ENCODE assay signal across 8 mouse cellular contexts in the genomic region with DNA sequence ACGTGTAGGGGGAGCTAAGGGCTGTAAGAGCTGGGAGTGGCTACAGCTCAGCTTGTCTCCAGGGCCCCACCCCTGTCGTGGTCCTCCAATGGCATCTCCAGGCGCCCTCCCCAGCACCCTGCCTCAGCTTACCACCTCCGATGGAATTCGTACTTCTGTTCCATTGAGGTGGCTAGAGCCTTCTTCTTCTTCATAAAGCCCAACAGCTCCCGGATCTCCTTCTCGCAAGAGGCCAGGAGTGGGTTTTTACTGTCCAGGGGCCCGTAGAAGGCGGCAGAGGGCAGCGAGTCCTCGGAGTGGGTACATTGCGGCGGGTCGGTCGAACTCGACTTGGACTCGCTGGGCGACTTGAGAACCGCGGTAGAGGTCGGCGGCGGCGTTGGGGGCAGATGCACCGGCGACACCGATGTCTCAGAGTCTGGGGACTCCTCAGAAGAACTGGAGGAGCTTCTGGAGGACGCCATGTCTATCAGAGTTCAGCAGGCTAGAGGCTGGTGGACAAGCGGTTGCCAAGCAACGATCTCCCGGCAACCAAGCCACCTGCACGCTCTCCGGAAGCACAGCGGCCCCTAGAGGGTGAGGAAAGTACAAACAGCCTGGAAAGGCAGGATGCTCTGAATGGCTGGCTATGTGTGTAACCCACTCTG. TPM values are rescaled to one million over a fixed set of nuclear protein-coding genes. Genes with fewer than 3 reads are reported as not detected.
DNase-seq lines count a peak whose midpoint lies in the region; ATAC-seq and TF ChIP-seq lines count a peak whose summit lies in the region.

Gene Cfap54, minus strand, starts transcription at position 486 of the 647 bp plus-strand sequence.

- peak within 1 kb of the TSS; percentile 46 to 64 (median 60) for H3K4me3 ChIP-seq in CH12.LX (replicated peaks in 1 of 3; ENCODE audit: low read depth in 2 of 3, low read length in 2 of 3, poor library complexity in 1 of 3)
- H3K4me3 ChIP-seq in forebrain, embryonic 12.5 days (replicated peaks) = peak within 1 kb of the TSS; percentile 60
- peak within 1 kb of the TSS; percentile 49 for H3K4me3 ChIP-seq in heart, postnatal 0 days (ENCODE audit: low read depth, low read length)
- H3K4me3 ChIP-seq in liver, embryonic 14.5 days (ENCODE audit: insufficient read depth in 1 of 2, low read depth in 2 of 2, low read length in 2 of 2) = peak within 1 kb of the TSS; percentile 62 to 65
- H3K4me3 ChIP-seq in neural tube, embryonic 11.5 days (ENCODE audit: low read depth, low read length) = peak within 1 kb of the TSS; percentile 42
- H3K4me3 ChIP-seq in stomach, embryonic 16.5 days (replicated peaks; ENCODE audit: low read length) = peak within 1 kb of the TSS; percentile 54

- dilution Hi-C loops in CH12.LX (cut with MboI; ENCODE audit: extremely low pct_ligation_motif_present, extremely low pct_unique_long_range_greater_than_20kb, low sequenced_read_pairs) = no loop called here

- peaks cover 6 to 19% of the 10 kb centered on the region in 2 experiments; a peak in 3 of 4 replicates for H3K4me1 ChIP-seq in CH12.LX (ENCODE audit: control insufficient read depth in 1 of 2, insufficient read depth in 2 of 2)
- peaks cover 23% of the 10 kb centered on the region for H3K4me1 ChIP-seq in forebrain, embryonic 12.5 days
- peaks cover 5% of the 10 kb centered on the region; the same call in 1 of the 2 replicates for H3K4me1 ChIP-seq in heart, postnatal 0 days (ENCODE audit: control insufficient read depth, insufficient read depth)
- peaks cover 8 to 13% of the 10 kb centered on the region in 2 experiments; a peak in 3 of 4 replicates for H3K4me1 ChIP-seq in liver, embryonic 14.5 days (replicated peaks; ENCODE audit: control insufficient read depth in 2 of 2, insufficient read depth in 2 of 2, low read length in 1 of 2)
- no peaks in the 10 kb centered on the region for H3K4me1 ChIP-seq in neural tube, embryonic 11.5 days (ENCODE audit: control insufficient read depth, insufficient read depth, low read length)
- peaks cover 4% of the 10 kb centered on the region; the same call in 1 of the 2 replicates for H3K4me1 ChIP-seq in stomach, embryonic 16.5 days (ENCODE audit: control insufficient read depth, insufficient read depth, low read length)

- TF ChIP-seq RAD21 in CH12.LX (IDR thresholded peaks at IDR 0.05; ENCODE audit: low read depth, low read length) = no peak; the same call in 1 of the 2 replicates

- H3K27me3 ChIP-seq in CH12.LX (replicated peaks) = no peaks in the 10 kb centered on the region
- no peaks in the 10 kb centered on the region for H3K27me3 ChIP-seq in forebrain, embryonic 12.5 days
- no peaks in the 10 kb centered on the region for H3K27me3 ChIP-seq in heart, postnatal 0 days (ENCODE audit: control insufficient read depth, insufficient read depth, low read length)
- no peaks in the 10 kb centered on the region for H3K27me3 ChIP-seq in liver, embryonic 14.5 days (ENCODE audit: control insufficient read depth, insufficient read depth, low read length)
- no peaks in the 10 kb centered on the region for H3K27me3 ChIP-seq in neural tube, embryonic 11.5 days (ENCODE audit: control insufficient read depth, insufficient read depth, low read length)
- no peaks in the 10 kb centered on the region for H3K27me3 ChIP-seq in stomach, embryonic 16.5 days (ENCODE audit: control insufficient read depth, insufficient read depth, low read length)

- DNase-seq in CH12.LX (ENCODE audit: extremely low read depth) = peak; percentile 95
- DNase-seq in c-Kit-positive CD71-positive TER-119-positive erythroid progenitor cells, embryonic 14.5 days (ENCODE audit: low spot score) = peak; percentile 97
- DNase-seq in heart, postnatal 0 days (ENCODE audit: low spot score) = peak; percentile 93
- DNase-seq in kidney, postnatal 36 days = peak; percentile 91 to 95
- peak; percentile 88 to 95 (median 89) for DNase-seq in liver, embryonic 14.5 days (ENCODE audit: low read depth in 3 of 3, low spot score in 3 of 3)
- peak; percentile 93 for DNase-seq in neural tube, embryonic 11.5 days (ENCODE audit: low spot score)

- peak; percentile 85 for ATAC-seq in forebrain, embryonic 12.5 days (ENCODE audit: low FRiP score)
- peak; percentile 93 for ATAC-seq in heart, postnatal 0 days (ENCODE audit: insufficient read depth, low read depth)
- peak; percentile 96 for ATAC-seq in liver, embryonic 14.5 days (ENCODE audit: insufficient read depth)
- ATAC-seq in neural tube, embryonic 11.5 days (ENCODE audit: insufficient read depth, low FRiP score, low TSS enrichment) = peak; percentile 72
- ATAC-seq in stomach, embryonic 16.5 days (ENCODE audit: insufficient read depth, low FRiP score) = peak; percentile 94

- in situ Hi-C loops in CH12.LX (cut with MboI; ENCODE audit: low pct_ligation_motif_present, low pct_unique_long_range_greater_than_20kb, low sequenced_read_pairs) = no loop called here

- peak; percentile 84 to 85 for TF ChIP-seq CTCF in CH12.LX (conservative IDR thresholded peaks at IDR 0.05 in 1 of 2, IDR thresholded peaks at IDR 0.05 in 1 of 2; ENCODE audit: low read depth in 2 of 2, low read length in 2 of 2)
- peak; percentile 95 for TF ChIP-seq CTCF in heart, postnatal 0 days (IDR thresholded peaks at IDR 0.05; ENCODE audit: low read depth)
- peak; percentile 99 for TF ChIP-seq CTCF in liver, embryonic 14.5 days (IDR thresholded peaks at IDR 0.05; ENCODE audit: low read depth)

- H3K9me3 ChIP-seq in CH12.LX (replicated peaks; ENCODE audit: low read length) = no peaks in the 10 kb centered on the region
- no peaks in the 10 kb centered on the region for H3K9me3 ChIP-seq in forebrain, embryonic 12.5 days
- no peaks in the 10 kb centered on the region for H3K9me3 ChIP-seq in heart, postnatal 0 days (replicated peaks; ENCODE audit: control insufficient read depth, low read length)
- no peaks in the 10 kb centered on the region for H3K9me3 ChIP-seq in liver, embryonic 14.5 days (ENCODE audit: control insufficient read depth, low read length)
- H3K9me3 ChIP-seq in neural tube, embryonic 11.5 days (ENCODE audit: control insufficient read depth, low read length) = no peaks in the 10 kb centered on the region
- H3K9me3 ChIP-seq in stomach, embryonic 16.5 days (replicated peaks; ENCODE audit: control insufficient read depth, low read length) = no peaks in the 10 kb centered on the region

- H3K27ac ChIP-seq in CH12.LX (ENCODE audit: insufficient read depth, low read depth) = no peak within 1 kb of the TSS
- peak within 1 kb of the TSS; percentile 84 for H3K27ac ChIP-seq in forebrain, embryonic 12.5 days
- no peak within 1 kb of the TSS for H3K27ac ChIP-seq in heart, postnatal 0 days (ENCODE audit: low read depth)
- no peak within 1 kb of the TSS for H3K27ac ChIP-seq in liver, embryonic 14.5 days
- H3K27ac ChIP-seq in neural tube, embryonic 11.5 days (ENCODE audit: low read depth, low read length) = no peak within 1 kb of the TSS
- no peak within 1 kb of the TSS for H3K27ac ChIP-seq in stomach, embryonic 16.5 days (ENCODE audit: low read length)

- H3K79me2 ChIP-seq in CH12.LX (replicated peaks; ENCODE audit: control insufficient read depth, extremely low read depth, insufficient read depth, poor library complexity, severe bottlenecking) = no peaks in the 10 kb centered on the region

- peak within 1 kb of the TSS; percentile 72 for H3K4me2 ChIP-seq in CH12.LX (ENCODE audit: insufficient read depth, low read depth, poor library complexity, severe bottlenecking)
- H3K4me2 ChIP-seq in forebrain, embryonic 12.5 days = peak within 1 kb of the TSS; percentile 59
- peak within 1 kb of the TSS; percentile 63 for H3K4me2 ChIP-seq in heart, postnatal 0 days (ENCODE audit: low read depth, low read length)
- peak within 1 kb of the TSS; percentile 82 for H3K4me2 ChIP-seq in liver, embryonic 14.5 days (ENCODE audit: low read depth)
- H3K4me2 ChIP-seq in neural tube, embryonic 11.5 days (ENCODE audit: low read depth) = peak within 1 kb of the TSS; percentile 48
- peak within 1 kb of the TSS; percentile 75 for H3K4me2 ChIP-seq in stomach, embryonic 16.5 days (ENCODE audit: low read depth, low read length)

- WGBS in forebrain, embryonic 12.5 days = 2% methylated on average over 34 of the region's 34 CpGs
- WGBS in heart, postnatal 0 days = 2% methylated on average over 34 of the region's 34 CpGs
- 1% methylated on average over 34 of the region's 34 CpGs for WGBS in liver, embryonic 14.5 days (ENCODE audit: insufficient replicate concordance)
- WGBS in neural tube, embryonic 11.5 days = 2% methylated on average over 34 of the region's 34 CpGs
- 1% methylated on average over 34 of the region's 34 CpGs for WGBS in stomach, embryonic 16.5 days

- no peak within 1 kb of the TSS for H3K9ac ChIP-seq in CH12.LX (ENCODE audit: insufficient read depth, low read depth)
- peak within 1 kb of the TSS; percentile 30; the same call in 1 of the 2 replicates for H3K9ac ChIP-seq in forebrain, embryonic 12.5 days
- no peak within 1 kb of the TSS for H3K9ac ChIP-seq in heart, postnatal 0 days (replicated peaks; ENCODE audit: low read depth, low read length)
- peak within 1 kb of the TSS; percentile 38; the same call in 1 of the 2 replicates for H3K9ac ChIP-seq in liver, embryonic 14.5 days (replicated peaks)
- H3K9ac ChIP-seq in neural tube, embryonic 11.5 days (ENCODE audit: low read length) = peak within 1 kb of the TSS; percentile 33; the same call in 1 of the 2 replicates
- peak within 1 kb of the TSS; percentile 48; the same call in 1 of the 2 replicates for H3K9ac ChIP-seq in stomach, embryonic 16.5 days (ENCODE audit: low read length)

- TF ChIP-seq POLR2A in CH12.LX (IDR thresholded peaks at IDR 0.05; ENCODE audit: low read depth, low read length) = no peak

- no peaks in the 10 kb centered on the region for H3K36me3 ChIP-seq in CH12.LX (replicated peaks in 1 of 2; ENCODE audit: control insufficient read depth in 1 of 2, insufficient read depth in 1 of 2, low read length in 1 of 2)
- H3K36me3 ChIP-seq in forebrain, embryonic 12.5 days (replicated peaks) = no peaks in the 10 kb centered on the region
- no peaks in the 10 kb centered on the region for H3K36me3 ChIP-seq in heart, postnatal 0 days (replicated peaks; ENCODE audit: control insufficient read depth, insufficient read depth, low read length)
- no peaks in the 10 kb centered on the region for H3K36me3 ChIP-seq in liver, embryonic 14.5 days (replicated peaks; ENCODE audit: control insufficient read depth, insufficient read depth, low read depth)
- H3K36me3 ChIP-seq in neural tube, embryonic 11.5 days (ENCODE audit: control insufficient read depth, insufficient read depth, low read length) = no peaks in the 10 kb centered on the region
- no peaks in the 10 kb centered on the region for H3K36me3 ChIP-seq in stomach, embryonic 16.5 days (ENCODE audit: control insufficient read depth, insufficient read depth, low read length)

- no peak for TF ChIP-seq EP300 in CH12.LX (IDR thresholded peaks at IDR 0.05; ENCODE audit: low read length)
- no peak for TF ChIP-seq EP300 in heart, postnatal 0 days (IDR thresholded peaks at IDR 0.05; ENCODE audit: low read depth)
- TF ChIP-seq EP300 in liver, embryonic 14.5 days (IDR thresholded peaks at IDR 0.05; ENCODE audit: low read depth) = no peak

RNA-seq across cellular contexts. Expression of gene Cfap54, which starts in this region (rescaled TPM):
- total RNA-seq in CH12.LX (2012; rRNA removed) (0.38 and 0.84 TPM in 2 replicates), CH12.LX (2014; rRNA removed) (0.73 and 1.3 TPM in 2 replicates)
- polyA plus RNA-seq in CH12.LX (2012; ENCODE audit: insufficient read length, low read depth) = 1.3 TPM in 2 replicates
- 1.3 and 1.5 TPM in 2 replicates for polyA plus RNA-seq in forebrain, embryonic 12.5 days (2016; fragmentation: Nextera tagmentation; extraction: Ambion mirVana)
- total RNA-seq in heart, postnatal 0 days (2014; rRNA removed; ENCODE audit: low replicate concordance) = under 0.01 TPM in 1 of 2 replicates, not detected in the other
- polyA plus RNA-seq in heart, postnatal 0 days (2015; fragmentation: Nextera tagmentation; extraction: Ambion mirVana) = 0.22 and 0.49 TPM in 2 replicates
- 0.02 and 0.06 TPM in 2 replicates for polyA plus RNA-seq in liver, embryonic 14.5 days (2012; rRNA removed)
- polyA plus RNA-seq in liver, embryonic 14.5 days (2014; fragmentation: Nextera tagmentation; extraction: Ambion mirVana) = 0.11 TPM in 1 of 2 replicates, not detected in the other
- polyA plus RNA-seq in neural tube, embryonic 11.5 days (2014; fragmentation: Nextera tagmentation; extraction: Ambion mirVana) = 0.21 and 0.35 TPM in 2 replicates
- 0.15 and 0.27 TPM in 2 replicates for polyA plus RNA-seq in stomach, embryonic 16.5 days (2015; fragmentation: Nextera tagmentation; extraction: Ambion mirVana)

Comparison
In these comparisons a context has a peak if more than half of its experiments do, and no peak if none do; other contexts are left out.
1. Peak in DNase-seq, ATAC-seq, H3K4me3 ChIP-seq and H3K4me2 ChIP-seq in heart, postnatal 0 days; RNA of the gene not detected or under 1 TPM.
2. Peak in DNase-seq, ATAC-seq, H3K4me3 ChIP-seq, H3K9ac ChIP-seq and H3K4me2 ChIP-seq in liver, embryonic 14.5 days; RNA of the gene not detected or under 1 TPM.
3. Peak in DNase-seq, ATAC-seq, H3K4me3 ChIP-seq, H3K9ac ChIP-seq and H3K4me2 ChIP-seq in neural tube, embryonic 11.5 days; RNA of the gene not detected or under 1 TPM.
4. Peak in ATAC-seq, H3K4me3 ChIP-seq, H3K9ac ChIP-seq and H3K4me2 ChIP-seq in stomach, embryonic 16.5 days; RNA of the gene not detected or under 1 TPM.